Mouse (Mus musculus): ENCODE measurements around the gene Ppp1r15b.

Ppp1r15b gene

DNA sequence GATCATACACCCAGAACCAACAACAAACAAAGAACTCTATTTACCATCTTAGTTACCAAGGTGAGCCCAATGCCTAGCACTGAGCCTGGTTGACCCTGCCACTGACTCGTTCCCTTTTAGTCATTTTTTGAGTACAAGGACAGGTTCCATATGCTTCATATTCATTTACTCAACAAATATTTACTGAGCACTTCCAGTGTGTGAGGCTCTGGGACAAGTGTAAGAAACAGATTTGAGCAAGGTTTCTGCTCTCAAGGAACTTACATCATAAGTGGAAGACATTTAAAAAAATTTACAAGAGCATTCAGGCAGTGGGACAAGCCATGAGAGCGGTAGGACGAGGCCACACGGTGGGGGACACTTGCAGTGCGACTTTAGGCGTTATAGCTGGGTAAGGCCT lies 24.3 kb downstream of the Ppp1r15b start:
- in situ Hi-C loops (cut with MboI, MseI): no loop called here

DNA sequence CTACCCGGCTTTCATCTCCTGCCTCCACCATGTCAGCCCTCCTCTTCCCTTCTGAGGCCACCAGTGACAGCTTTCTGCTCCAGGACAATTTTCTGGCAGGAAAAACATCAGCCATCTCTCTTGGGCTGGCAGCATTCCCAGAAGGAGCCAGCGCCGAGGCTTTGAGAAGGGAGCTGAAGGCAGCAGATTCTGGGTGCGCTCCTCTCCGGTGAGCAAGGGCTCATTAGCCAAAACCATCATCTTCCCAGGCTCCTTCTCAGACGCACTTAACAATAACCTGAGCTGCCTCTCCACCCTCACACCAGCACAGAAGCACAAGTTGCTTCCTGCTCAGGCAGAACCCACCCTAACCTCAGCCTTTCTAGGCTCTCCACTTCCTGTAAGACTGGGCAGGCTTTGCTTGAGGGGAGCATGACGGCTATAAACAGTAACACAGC lies 28.2 kb downstream of the Ppp1r15b start:
- in situ Hi-C loops (cut with MboI, MseI): no loop called here

DNA sequence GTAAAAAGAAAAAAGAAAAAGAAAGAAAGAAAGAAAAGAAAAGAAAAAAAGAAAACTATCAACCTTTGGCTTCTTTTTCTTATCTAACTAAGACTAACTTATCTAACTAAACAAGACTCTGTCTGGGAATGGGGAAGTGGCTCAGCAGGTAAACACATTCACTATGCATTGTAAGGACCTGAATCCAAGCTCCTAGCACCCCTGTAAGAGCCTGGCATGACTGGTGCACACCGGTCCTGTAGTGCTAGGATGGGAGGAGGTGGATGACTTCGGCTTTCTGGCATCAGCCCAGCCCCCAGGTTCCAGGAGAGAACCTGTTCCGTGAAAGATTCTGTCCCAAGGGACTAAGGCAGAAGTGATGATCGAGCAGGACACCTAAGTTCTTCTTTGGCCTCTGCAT lies 30.6 kb downstream of the Ppp1r15b start:
- in situ Hi-C loops (cut with MboI, MseI): no loop called here

DNA sequence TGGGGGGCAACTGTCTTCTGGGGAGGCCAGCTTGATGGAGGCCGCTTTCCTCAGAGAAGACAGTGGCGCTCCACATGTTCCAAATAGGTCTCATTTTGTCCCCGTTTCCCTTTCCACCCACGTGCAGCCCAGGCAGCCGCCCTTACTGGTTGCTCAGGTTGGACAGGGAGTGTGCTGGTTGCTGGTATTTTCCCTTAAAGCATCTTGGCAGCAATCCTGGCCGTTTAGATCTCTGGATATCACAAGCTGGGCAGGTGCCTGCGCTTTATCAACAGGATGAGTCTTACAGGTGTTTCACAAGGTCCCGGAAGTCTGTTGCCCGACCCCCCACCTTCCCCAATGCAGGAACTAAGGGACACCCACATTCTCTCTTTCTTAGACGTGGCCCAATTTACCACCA lies 31.1 kb downstream of the Ppp1r15b start:
- in situ Hi-C loops (cut with MboI, MseI): no loop called here

DNA sequence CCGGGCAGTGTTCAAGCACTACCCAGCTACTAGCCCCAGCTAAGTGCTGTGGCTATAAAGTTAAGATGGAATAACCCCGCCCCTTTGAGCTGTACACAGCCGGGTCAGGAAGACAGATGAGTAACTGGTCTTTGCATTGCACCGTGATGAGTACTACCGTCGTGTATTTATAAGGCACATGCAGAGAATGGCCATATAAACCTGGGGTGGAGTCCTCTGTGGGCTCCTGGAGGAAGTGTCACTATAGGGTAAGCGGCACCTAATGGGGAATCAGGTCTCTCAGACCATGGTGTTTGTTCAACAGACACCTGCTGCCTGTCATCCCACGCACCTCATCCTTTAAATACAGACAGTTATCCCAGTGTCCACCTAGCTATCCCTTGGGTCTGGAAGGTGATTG lies 32.0 kb downstream of the Ppp1r15b start:
- in situ Hi-C loops (cut with MboI, MseI): no loop called here

GRCm38 (mm10) chr1:133163820-133164431 lies 33.0 kb downstream of the Ppp1r15b start, which contains the start of gene Plekha6:
Gene Plekha6, plus strand, starts transcription at chr1:133164210.
- in situ Hi-C loops (cut with MboI, MseI): no loop called here

GRCm38 (mm10) chr1:133164591-133165011 lies 33.7 kb downstream of the Ppp1r15b start:
- in situ Hi-C loops (cut with MboI, MseI): no loop called here

GRCm38 (mm10) chr1:133165111-133165510 lies 34.2 kb downstream of the Ppp1r15b start:
- in situ Hi-C loops (cut with MboI, MseI): no loop called here

DNA sequence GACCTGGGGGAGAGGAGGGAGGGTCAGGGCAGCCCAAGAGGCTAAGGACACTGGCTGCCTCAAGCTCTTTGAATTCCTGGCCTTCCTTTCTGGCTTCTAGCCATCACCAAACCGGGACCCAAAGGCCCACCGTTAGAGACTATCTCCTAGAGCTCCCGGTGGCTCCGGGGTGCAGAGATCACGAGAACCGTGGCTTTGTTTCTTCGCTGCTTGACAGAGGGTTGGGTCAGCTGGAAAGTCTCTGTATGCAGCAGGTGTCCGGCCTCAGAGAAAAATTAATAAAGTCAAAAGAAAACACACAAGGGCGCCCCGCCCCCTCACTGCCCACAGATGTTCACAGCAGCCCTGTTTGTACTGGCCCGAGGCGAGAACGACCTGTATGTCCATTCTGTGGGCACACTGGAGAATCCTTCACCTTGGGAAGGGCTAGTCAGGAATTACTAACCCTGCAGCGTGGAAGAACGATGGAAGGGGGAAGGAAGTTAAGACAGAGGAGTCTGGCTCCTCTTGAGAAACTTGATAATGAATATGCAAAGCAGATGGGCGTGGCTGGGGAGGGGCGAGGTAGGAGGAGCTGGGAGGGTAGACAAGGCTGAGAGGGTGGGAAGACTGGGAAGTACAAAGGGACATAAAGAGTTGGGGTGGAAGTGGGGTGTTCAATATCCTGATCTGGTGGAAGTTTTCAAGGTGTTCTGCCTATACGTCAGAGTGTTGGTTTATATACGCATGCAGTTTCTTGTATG lies 37.5 kb downstream of the Ppp1r15b start:
- in situ Hi-C loops (cut with MboI, MseI): no loop called here

GRCm38 (mm10) chr1:133170196-133170595 lies 39.3 kb downstream of the Ppp1r15b start:
- in situ Hi-C loops (cut with MboI, MseI): no loop called here

DNA sequence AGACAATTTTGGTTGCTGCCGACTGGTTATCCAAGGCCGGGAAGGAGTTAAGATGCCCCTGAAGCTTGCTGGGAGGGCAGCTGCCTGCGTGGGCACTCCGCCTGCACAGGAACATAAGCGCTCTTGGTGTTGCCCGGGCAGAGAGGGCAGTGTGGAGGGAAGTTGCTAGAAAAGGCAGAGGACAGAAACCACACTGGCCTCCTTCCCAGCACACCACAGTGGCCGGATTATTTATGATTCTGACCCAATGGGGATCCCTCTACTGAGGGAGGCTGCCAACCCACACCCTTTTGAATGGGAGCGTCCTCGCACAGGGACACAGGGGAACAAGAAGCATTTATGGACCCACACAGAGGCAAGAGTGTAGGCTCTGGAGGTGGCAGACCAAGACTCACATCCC lies 40.4 kb downstream of the Ppp1r15b start:
- in situ Hi-C loops (cut with MboI, MseI): no loop called here

DNA sequence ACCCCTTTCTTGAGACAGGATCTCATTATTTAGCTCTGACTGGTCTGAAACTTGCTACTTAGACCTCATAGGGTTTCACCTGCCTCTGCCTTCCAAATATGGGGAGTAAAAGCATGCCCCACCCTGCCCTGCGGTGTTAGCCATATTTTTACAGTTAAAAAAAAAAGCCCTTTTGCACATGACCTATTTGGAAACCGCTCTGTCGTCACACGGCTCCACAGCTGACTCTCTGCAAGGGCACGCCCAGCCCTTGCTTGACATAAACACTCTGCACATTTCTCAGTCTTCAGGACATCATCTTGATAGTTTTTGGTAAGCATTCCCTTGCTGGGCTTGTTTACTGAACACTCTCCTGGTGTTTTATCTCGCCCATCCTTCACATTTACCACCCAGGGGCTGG lies 44.2 kb downstream of the Ppp1r15b start:
- in situ Hi-C loops (cut with MboI, MseI): no loop called here

- in situ Hi-C loops (cut with MboI, MseI): no loop called here
Observed at GRCm38 (mm10) chr1:133177480-133178172, 46.7 kb downstream of the Ppp1r15b start.

- in situ Hi-C loops (cut with MboI, MseI): no loop called here
Observed at GRCm38 (mm10) chr1:133178732-133179440, 47.9 kb downstream of the Ppp1r15b start.

DNA sequence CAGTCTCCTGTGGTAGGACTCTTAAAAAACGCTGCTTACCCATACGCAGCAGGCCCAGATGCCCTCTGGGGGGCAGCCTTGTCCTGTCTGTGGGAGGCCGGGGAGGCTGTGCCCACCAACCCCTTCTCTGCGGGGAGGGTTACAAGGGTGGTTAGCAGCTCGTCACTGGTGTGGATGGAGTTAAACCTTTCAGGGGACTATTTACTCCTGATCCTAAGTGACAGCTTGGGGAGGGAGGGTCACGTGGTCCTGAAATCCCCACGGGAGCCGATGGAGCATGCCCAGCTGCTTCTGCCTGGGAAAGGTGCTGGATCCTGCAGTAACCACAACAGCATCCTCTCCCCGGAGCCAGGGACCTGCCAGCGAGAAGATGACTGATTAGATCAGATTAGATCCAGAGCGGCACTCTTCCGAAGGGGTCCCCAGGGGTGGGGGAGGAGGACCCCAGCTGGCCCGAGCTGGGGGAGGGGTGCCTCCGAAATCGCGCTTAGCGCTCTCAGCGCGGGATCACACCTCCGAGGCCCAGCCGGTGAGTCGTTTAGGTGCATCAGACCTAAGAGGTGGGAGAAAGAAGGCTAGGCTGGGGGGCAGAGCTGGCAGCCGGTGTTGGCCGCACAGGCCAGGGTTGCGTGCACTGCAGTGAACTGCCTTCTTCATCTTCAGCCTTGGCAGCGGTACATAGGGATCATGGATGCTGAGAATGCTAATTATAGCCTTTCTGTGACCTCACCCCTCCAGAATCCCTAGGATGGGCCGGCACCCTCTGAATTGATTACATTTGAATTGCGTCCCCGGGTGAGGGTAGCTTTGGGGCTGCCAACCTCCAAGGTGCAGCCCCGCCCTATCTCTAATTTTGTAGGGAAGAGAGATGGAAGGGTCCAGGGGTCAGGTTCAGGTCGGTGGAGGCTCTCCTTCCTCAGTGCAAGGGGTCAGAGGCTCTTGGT lies 50.4 kb downstream of the Ppp1r15b start:
- in situ Hi-C loops (cut with MboI, MseI): no loop called here

DNA sequence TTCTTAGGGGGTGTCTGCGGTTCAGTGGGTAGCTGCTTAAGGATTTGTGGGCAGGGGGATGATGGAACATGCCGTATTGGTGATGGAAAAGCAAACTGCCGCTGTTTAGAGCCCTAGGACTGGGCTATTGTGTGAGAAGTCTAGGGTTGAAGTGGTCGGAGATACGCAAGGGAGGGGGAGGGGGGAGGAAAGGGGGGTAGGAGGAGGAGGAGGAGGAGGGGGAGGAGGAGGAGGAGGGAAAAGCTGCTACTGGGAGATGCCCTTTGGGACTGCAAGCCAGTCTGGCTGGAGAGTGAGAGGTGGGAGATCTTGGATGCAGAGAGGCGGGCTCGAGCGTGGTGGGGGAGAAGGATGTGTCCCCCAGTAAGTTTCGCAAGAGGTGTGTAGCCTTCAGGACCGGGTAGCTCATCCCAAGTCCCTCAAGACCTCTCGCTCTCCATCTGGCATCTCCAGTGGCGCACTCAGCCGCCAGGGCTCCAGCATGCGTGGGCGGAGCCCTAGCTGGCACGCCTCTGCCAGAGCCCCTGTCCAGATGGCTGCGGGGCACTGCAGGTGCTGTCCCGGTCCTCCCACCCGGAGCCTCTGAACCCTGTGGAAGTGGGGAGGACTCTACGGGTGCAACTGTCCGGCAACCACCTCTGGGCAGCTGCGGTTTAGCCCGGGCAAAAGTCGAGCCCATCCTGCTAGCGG lies 51.2 kb downstream of the Ppp1r15b start:
- in situ Hi-C loops (cut with MboI, MseI): no loop called here

- in situ Hi-C loops (cut with MboI, MseI): no loop called here
Observed at GRCm38 (mm10) chr1:133182706-133183095, 51.8 kb downstream of the Ppp1r15b start.

GRCm38 (mm10) chr1:133183141-133183925 lies 52.4 kb downstream of the Ppp1r15b start:
- in situ Hi-C loops (cut with MboI, MseI): no loop called here

DNA sequence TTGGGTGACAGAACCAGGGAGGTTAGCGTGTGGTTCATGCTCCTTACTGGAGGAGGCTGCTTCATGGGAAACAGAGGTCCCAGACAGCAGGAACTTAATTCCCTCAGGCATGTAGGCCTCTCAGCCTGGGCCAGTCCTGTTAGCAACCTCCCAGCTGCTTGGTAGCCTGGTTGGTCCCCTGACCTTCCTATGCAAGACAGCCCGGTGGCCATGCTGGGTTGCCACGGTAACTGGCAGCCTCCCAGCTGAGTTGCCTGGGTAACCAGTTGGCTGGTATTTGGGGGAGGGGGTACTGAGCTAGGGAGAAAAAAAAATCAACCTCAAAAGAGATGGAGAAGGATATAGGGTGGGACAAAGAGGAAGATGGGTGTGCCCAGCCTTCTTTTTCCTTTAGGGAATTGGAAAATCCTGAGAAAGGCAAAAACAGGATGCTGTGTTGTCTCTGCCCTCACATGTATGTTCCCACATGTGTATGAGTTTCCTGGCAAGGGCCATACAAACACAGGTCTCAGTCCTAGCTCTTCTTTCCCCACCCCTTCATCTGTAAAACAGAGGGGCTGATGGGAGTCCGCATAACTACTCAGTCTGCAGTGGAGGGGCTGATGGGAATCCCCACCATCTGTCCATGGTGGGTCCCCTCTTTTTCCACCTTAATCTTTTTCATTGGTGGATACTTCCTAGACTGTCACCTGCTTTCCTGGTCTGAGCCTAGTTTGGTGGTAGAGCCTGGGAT lies 57.2 kb downstream of the Ppp1r15b start:
- in situ Hi-C loops (cut with MboI, MseI): no loop called here
